Mouse (Mus musculus): Measurements from ENCODE around the gene Ccm2. TPM values are rescaled to one million over a fixed set of nuclear protein-coding genes. Genes with fewer than 3 reads are reported as not detected.

Gene Ccm2
- polyA plus RNA-seq, 1 experiment from 2014 or later, result 93.7 TPM

DNA sequence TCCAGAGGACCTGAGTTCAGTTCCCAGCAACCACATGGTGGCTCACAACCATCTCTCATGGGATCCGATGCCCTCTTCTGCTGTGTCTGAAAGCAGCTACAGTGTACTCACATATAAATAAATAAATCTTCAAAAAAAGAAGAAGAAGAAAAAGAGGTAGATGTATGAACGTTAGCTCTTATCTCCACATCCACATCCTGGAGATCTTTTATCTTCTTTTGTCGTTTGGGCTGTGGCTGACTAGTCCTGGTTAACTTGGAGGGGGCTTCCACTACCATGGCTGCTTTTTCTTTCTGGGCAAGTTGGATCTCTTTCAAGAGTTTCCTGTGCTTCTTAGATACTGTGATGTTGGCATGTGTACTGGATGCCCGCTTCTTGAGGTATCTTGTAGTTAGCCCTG is 16.5 kb downstream of the Ccm2 start:
- Histone ChIP-seq H3K27ac (replicated peaks; ENCODE audit: low read depth, low read length) (no peak overlapping the region), H3K27me3 (replicated peaks; ENCODE audit: control insufficient read depth, insufficient read depth, low read length) (no peaks in the 10 kb centered on the region), H3K4me2 (ENCODE audit: low read depth, low read length) (no peak overlapping the region), H3K4me1 (ENCODE audit: control insufficient read depth, insufficient read depth, low read length) (peaks cover 8% of the 10 kb centered on the region; the same call in 1 of the 2 replicates), H3K9me3 (ENCODE audit: control insufficient read depth, low read length) (no peaks in the 10 kb centered on the region), H3K9ac (ENCODE audit: low read depth, low read length) (no peak overlapping the region), H3K36me3 (ENCODE audit: control insufficient read depth, insufficient read depth, low read length) (peaks cover 7% of the 10 kb centered on the region), H3K4me3 (ENCODE audit: low read depth, low read length) (no peak overlapping the region)
- WGBS, result 92% methylated on average over 4 of the region's 4 CpGs
- no peak for ATAC-seq (ENCODE audit: low read depth)
- no peak for DNase-seq (ENCODE audit: low spot score)

DNA sequence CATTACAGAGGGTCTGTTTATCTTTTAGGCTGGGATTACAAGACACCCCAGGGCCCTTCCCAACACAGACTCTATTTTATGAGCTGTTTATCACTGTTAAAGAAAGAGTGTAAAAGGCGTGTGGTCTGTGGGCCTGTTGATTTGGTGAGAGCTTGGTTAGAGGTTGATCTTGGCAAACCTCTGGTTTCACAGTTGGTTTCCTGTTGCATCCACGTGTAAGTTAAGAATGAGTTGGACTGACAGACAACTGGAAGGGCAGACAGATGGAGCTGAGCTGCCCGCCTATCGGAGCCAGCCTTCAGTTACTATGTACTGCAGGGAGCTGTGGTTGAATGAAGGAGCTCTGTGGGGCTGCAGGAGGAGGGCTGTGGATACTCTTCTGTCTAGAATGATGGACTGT is 19.8 kb downstream of the Ccm2 start:
- Histone ChIP-seq H3K27me3 (replicated peaks; ENCODE audit: control insufficient read depth, insufficient read depth, low read length) (no peaks in the 10 kb centered on the region), H3K27ac (replicated peaks; ENCODE audit: low read depth, low read length) (no peak overlapping the region), H3K9me3 (ENCODE audit: control insufficient read depth, low read length) (no peaks in the 10 kb centered on the region), H3K4me1 (ENCODE audit: control insufficient read depth, insufficient read depth, low read length) (0 out of 2 replicates have a peak, but pooled peaks cover 5% of the 10 kb centered on the region), H3K9ac (ENCODE audit: low read depth, low read length) (no peak overlapping the region), H3K4me2 (ENCODE audit: low read depth, low read length) (no peak overlapping the region), H3K36me3 (ENCODE audit: control insufficient read depth, insufficient read depth, low read length) (peaks cover 9% of the 10 kb centered on the region), H3K4me3 (ENCODE audit: low read depth, low read length) (no peak overlapping the region)
- ATAC-seq (ENCODE audit: low read depth) (no peak), DNase-seq (ENCODE audit: low spot score) (no peak)
- WGBS, result 81% methylated on average over 4 of the region's 4 CpGs

GRCm38 (mm10) chr11:6567951-6568350 is 21.3 kb downstream of the Ccm2 start:
- ATAC-seq (ENCODE audit: low read depth) (no peak), DNase-seq (ENCODE audit: low spot score) (no peak)
- Histone ChIP-seq H3K4me1 (ENCODE audit: control insufficient read depth, insufficient read depth, low read length) (0 out of 2 replicates have a peak, but pooled peaks cover 4% of the 10 kb centered on the region), H3K36me3 (ENCODE audit: control insufficient read depth, insufficient read depth, low read length) (peaks cover 23% of the 10 kb centered on the region), H3K9ac (ENCODE audit: low read depth, low read length) (no peak overlapping the region), H3K27ac (replicated peaks; ENCODE audit: low read depth, low read length) (no peak overlapping the region), H3K4me3 (ENCODE audit: low read depth, low read length) (no peak overlapping the region), H3K27me3 (replicated peaks; ENCODE audit: control insufficient read depth, insufficient read depth, low read length) (no peaks in the 10 kb centered on the region), H3K9me3 (ENCODE audit: control insufficient read depth, low read length) (no peaks in the 10 kb centered on the region), H3K4me2 (ENCODE audit: low read depth, low read length) (no peak overlapping the region)
- WGBS, result 86% methylated on average over 8 of the region's 8 CpGs

- peaks cover 27% of the 10 kb centered on the region; the same call in 1 of the 2 replicates for H3K36me3 ChIP-seq (ENCODE audit: control insufficient read depth, insufficient read depth, low read length)
- WGBS, result 58% methylated on average over 11 of the region's 11 CpGs
- H3K27ac ChIP-seq (replicated peaks; ENCODE audit: low read depth, low read length), result no peak overlapping the region
- no peaks in the 10 kb centered on the region for H3K27me3 ChIP-seq (replicated peaks; ENCODE audit: control insufficient read depth, insufficient read depth, low read length)
- H3K4me1 ChIP-seq (ENCODE audit: control insufficient read depth, insufficient read depth, low read length), result 0 out of 2 replicates have a peak, but pooled peaks cover 4% of the 10 kb centered on the region
- peak; percentile 21 for DNase-seq (ENCODE audit: low spot score)
- no peak overlapping the region for H3K4me2 ChIP-seq (ENCODE audit: low read depth, low read length)
- no peak; the same call in 1 of the 2 replicates for ATAC-seq (ENCODE audit: low read depth)
- no peak overlapping the region for H3K4me3 ChIP-seq (ENCODE audit: low read depth, low read length)
- no peaks in the 10 kb centered on the region for H3K9me3 ChIP-seq (ENCODE audit: control insufficient read depth, low read length)
- no peak overlapping the region for H3K9ac ChIP-seq (ENCODE audit: low read depth, low read length)
Observed at GRCm38 (mm10) chr11:6568584-6569409, 22.1 kb downstream of the Ccm2 start.

DNA sequence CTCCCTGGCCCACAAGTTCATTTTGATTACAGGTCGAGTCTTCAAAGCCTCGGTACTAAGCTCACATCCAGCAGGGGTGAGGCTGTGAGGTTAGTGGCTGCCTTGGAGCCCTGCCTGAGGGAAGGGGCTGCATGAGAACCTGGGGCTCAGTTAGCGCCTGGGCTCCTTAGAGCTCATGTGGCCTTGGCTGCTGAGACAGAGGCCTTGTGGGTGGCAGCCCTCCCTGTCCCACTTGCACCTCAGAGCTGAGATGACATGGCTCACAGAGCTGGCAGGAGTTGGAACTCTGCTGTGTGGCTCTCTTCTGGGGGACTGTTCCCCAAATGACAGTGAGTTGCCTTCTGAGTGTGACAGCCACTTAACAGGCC is 22.7 kb downstream of the Ccm2 start:
- Histone ChIP-seq H3K4me2 (ENCODE audit: low read depth, low read length) (no peak overlapping the region), H3K4me3 (ENCODE audit: low read depth, low read length) (no peak overlapping the region), H3K4me1 (ENCODE audit: control insufficient read depth, insufficient read depth, low read length) (0 out of 2 replicates have a peak, but pooled peaks cover 4% of the 10 kb centered on the region), H3K9ac (ENCODE audit: low read depth, low read length) (no peak overlapping the region), H3K27ac (replicated peaks; ENCODE audit: low read depth, low read length) (no peak overlapping the region), H3K36me3 (ENCODE audit: control insufficient read depth, insufficient read depth, low read length) (peaks cover 29% of the 10 kb centered on the region; the same call in 1 of the 2 replicates), H3K27me3 (replicated peaks; ENCODE audit: control insufficient read depth, insufficient read depth, low read length) (no peaks in the 10 kb centered on the region), H3K9me3 (ENCODE audit: control insufficient read depth, low read length) (no peaks in the 10 kb centered on the region)
- no peak for DNase-seq (ENCODE audit: low spot score)
- 54% methylated on average over 3 of the region's 3 CpGs for whole genome bisulfite sequencing
- ATAC-seq (ENCODE audit: low read depth), result no peak

GRCm38 (mm10) chr11:6576151-6576550 is 29.5 kb downstream of the Ccm2 start:
- Histone ChIP-seq H3K9me3 (ENCODE audit: control insufficient read depth, low read length) (no peaks in the 10 kb centered on the region), H3K9ac (ENCODE audit: low read depth, low read length) (no peak overlapping the region), H3K4me3 (ENCODE audit: low read depth, low read length) (no peak overlapping the region), H3K27ac (replicated peaks; ENCODE audit: low read depth, low read length) (no peak overlapping the region), H3K4me2 (ENCODE audit: low read depth, low read length) (no peak overlapping the region), H3K36me3 (ENCODE audit: control insufficient read depth, insufficient read depth, low read length) (peaks cover 40% of the 10 kb centered on the region), H3K27me3 (replicated peaks; ENCODE audit: control insufficient read depth, insufficient read depth, low read length) (no peaks in the 10 kb centered on the region), H3K4me1 (ENCODE audit: control insufficient read depth, insufficient read depth, low read length) (no peaks in the 10 kb centered on the region)
- WGBS, result 87% methylated on average over 3 of the region's 3 CpGs
- ATAC-seq (ENCODE audit: low read depth) (no peak), DNase-seq (ENCODE audit: low spot score) (no peak)

GRCm38 (mm10) chr11:6579361-6579760 is 32.7 kb downstream of the Ccm2 start:
- H3K4me3 ChIP-seq (ENCODE audit: low read depth, low read length), result no peak overlapping the region
- no peak overlapping the region for H3K4me2 ChIP-seq (ENCODE audit: low read depth, low read length)
- H3K27ac ChIP-seq (replicated peaks; ENCODE audit: low read depth, low read length), result no peak overlapping the region
- peaks cover 14% of the 10 kb centered on the region for H3K36me3 ChIP-seq (ENCODE audit: control insufficient read depth, insufficient read depth, low read length)
- H3K9me3 ChIP-seq (ENCODE audit: control insufficient read depth, low read length), result no peaks in the 10 kb centered on the region
- no peaks in the 10 kb centered on the region for H3K4me1 ChIP-seq (ENCODE audit: control insufficient read depth, insufficient read depth, low read length)
- no peak for ATAC-seq (ENCODE audit: low read depth)
- H3K27me3 ChIP-seq (replicated peaks; ENCODE audit: control insufficient read depth, insufficient read depth, low read length), result no peaks in the 10 kb centered on the region
- 86% methylated on average over 7 of the region's 7 CpGs for WGBS
- no peak for DNase-seq (ENCODE audit: low spot score)
- H3K9ac ChIP-seq (ENCODE audit: low read depth, low read length), result no peak overlapping the region

- WGBS, result 85% methylated on average over 4 of the region's 4 CpGs
- Histone ChIP-seq H3K9me3 (ENCODE audit: control insufficient read depth, low read length) (no peaks in the 10 kb centered on the region), H3K4me3 (ENCODE audit: low read depth, low read length) (no peak overlapping the region), H3K4me1 (ENCODE audit: control insufficient read depth, insufficient read depth, low read length) (no peaks in the 10 kb centered on the region), H3K27me3 (replicated peaks; ENCODE audit: control insufficient read depth, insufficient read depth, low read length) (no peaks in the 10 kb centered on the region), H3K36me3 (ENCODE audit: control insufficient read depth, insufficient read depth, low read length) (peaks cover 22% of the 10 kb centered on the region), H3K9ac (ENCODE audit: low read depth, low read length) (no peak overlapping the region), H3K27ac (replicated peaks; ENCODE audit: low read depth, low read length) (no peak overlapping the region), H3K4me2 (ENCODE audit: low read depth, low read length) (no peak overlapping the region)
- no peak for ATAC-seq (ENCODE audit: low read depth)
- no peak for DNase-seq (ENCODE audit: low spot score)
Observed at GRCm38 (mm10) chr11:6580065-6580750, 33.5 kb downstream of the Ccm2 start.
